Mouse (Mus musculus) ovary, adult 18-20 months (tissue): ENCODE data around the gene Adamtsl5.

Experiments
- DNase-seq: peaks from one replicate; pipeline ENCODE4 v3.0.0; 2022; ENCODE audit warnings: low spot score, mixed read lengths

The Adamtsl5 gene

DNA sequence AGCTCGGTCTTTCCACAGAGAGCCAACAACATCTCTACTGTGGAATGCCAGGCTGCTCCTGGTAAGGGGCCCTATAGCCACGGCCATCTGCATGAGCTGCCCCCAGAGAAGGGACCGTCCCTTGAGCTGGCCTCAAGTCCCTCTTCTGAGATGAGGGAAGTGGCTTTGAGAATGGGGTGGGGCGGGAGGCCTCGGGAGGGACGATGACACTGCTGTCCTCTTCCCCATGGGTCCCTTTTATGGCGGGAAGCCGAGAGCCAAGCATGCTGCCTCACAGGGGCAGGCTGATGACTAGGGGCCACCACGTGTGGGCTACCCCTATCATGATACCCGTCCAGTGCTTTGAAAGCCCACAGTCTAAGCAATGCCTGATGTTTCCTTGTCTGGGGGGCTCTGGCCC is 31.2 kb downstream of the Adamtsl5 start:
- no peak for DNase-seq

DNA sequence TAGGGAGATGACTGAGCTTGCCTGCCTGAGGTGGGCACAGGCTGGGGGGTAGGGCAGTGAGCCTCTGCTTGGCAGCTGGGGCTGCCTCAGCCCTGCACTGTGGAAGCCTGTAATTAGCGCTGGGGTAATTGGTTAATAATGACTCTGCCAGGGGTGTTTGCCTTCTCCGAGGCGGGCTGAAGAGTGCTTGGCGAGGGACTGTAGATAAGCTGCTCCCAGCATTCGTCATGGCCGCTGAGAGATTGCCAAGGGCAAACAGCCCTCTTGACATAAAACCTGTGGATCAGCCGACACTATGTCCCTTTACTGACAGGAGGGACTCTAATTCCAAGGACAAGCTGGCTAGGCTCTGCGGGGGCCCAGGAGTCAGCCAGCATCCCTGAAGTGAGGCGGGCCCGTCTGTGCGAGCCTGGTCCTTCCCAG is 31.8 kb downstream of the Adamtsl5 start:
- DNase-seq = no peak

DNA sequence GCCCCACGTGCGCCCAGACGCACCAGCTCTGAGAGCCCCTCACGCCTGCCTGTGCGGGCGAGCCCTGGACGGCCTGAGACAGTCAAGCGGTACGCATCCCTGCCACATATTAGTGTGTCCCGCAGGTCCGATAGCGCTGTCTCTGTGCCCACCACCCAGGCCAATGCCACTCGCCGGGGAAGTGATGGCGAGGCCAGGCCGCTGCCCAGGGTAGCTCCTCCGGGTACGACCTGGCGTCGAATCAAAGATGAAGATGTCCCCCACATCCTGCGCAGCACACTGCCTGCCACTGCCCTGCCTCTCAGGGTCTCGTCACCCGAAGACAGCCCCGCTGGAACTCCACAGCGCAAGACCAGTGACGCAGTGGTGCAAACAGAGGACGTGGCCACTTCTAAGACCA is 32.9 kb downstream of the Adamtsl5 start:
- DNase-seq = no peak

DNA sequence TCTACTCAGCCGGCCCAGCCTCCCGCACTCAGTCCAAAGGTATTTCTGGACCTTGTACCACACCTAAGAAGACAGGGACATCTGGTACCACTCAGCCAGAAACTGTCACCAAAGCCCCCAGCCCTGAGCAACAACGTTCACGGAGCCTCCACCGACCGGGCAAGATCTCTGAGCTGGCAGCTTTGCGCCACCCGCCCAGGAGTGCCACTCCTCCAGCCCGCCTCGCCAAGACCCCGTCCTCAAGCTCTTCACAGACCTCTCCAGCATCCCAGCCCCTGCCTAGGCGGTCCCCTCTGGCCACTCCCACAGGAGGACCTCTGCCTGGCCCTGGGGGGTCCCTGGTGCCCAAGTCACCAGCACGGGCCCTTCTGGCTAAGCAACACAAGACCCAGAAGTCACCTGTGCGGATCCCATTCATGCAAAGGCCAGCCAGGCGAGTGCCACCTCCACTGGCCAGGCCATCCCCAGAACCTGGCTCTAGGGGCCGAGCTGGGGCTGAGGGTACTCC is 33.7 kb downstream of the Adamtsl5 start:
- no peak for DNase-seq

DNA sequence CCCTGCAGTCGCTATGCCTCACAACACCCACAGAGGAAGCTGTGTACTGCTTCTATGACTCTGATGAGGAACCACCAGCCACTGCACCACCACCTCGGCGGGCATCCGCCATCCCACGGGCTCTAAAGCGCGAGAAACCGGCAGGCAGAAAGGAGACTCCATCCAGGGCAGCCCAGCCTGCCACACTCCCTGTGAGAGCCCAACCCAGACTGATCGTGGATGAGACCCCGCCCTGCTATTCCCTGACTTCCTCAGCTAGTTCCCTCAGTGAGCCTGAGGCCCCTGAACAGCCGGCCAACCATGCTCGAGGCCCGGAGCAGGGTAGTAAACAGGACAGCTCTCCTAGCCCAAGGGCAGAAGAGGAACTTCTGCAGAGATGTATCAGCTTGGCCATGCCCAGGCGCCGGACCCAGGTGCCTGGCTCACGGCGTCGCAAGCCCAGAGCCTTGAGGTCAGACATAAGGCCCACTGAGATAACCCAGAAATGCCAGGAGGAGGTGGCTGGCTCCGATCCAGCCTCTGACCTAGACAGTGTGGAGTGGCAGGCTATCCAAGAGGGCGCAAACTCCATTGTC is 34.5 kb downstream of the Adamtsl5 start:
- DNase-seq = no peak

DNA sequence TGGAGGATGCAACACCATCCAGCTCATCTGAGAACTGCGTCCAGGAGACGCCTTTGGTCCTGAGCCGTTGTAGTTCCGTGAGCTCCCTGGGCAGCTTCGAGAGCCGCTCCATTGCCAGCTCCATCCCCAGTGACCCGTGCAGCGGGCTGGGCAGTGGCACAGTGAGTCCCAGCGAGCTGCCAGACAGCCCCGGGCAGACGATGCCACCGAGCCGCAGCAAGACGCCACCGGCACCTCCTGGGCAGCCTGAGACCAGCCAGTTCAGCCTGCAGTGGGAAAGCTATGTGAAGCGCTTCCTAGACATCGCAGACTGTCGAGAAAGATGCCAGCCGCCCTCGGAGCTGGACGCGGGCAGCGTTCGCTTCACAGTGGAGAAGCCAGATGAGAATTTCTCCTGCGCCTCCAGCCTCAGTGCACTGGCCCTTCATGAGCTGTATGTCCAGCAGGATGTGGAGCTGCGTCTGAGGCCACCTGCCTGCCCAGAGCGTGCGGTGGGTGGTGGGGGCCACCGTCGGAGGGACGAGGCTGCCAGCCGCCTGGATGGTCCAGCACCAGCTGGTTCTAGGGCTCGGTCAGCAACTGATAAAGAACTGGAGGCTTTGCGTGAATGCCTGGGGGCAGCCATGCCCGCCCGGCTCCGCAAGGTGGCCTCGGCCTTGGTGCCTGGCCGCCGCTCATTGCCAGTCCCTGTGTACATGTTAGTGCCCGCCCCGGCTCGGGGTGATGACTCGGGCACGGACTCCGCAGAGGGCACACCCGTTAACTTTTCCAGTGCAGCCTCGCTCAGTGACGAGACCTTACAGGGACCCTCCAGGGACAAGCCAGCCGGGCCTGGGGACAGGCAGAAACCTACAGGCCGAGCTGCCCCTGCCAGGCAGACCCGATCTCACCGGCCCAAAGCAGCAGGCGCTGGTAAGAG is 35.4 kb downstream of the Adamtsl5 start:
- DNase-seq = no peak

DNA sequence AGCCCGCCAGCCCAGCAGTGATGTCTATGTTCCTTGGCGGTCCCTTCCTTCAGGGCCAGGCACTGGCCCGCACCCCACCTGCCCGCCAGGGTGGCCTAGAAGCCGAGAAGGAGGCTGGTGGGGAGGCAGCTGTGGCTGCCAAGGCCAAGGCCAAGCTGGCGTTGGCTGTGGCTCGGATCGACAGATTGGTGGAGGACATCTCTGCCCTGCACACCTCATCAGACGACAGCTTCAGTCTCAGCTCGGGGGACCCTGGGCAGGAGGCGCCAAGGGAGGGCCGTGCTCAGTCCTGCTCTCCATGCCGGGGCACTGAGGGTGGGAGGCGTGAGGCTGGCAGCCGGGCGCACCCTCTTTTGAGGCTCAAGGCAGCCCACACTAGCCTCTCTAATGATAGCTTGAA is 36.7 kb downstream of the Adamtsl5 start:
- no peak for DNase-seq

DNA sequence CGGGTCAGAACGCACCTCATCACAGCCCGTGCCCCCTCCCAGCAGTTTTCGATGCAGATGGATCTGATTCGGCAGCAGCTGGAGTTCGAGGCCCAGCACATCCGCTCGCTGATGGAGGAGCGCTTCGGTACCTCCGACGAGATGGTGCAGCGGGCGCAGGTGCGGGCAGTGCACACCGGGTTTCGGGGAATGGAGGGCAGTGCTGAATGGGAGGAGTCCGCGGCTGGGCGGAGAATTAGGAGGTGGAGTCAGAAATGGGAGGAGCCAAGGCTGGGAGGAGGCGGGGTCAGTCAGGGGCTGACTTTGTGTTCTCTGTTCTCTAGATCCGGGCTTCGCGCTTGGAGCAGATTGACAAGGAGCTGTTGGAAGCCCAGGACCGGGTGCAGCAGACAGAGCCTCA is 43.4 kb downstream of the Adamtsl5 start:
- DNase-seq = no peak

DNA sequence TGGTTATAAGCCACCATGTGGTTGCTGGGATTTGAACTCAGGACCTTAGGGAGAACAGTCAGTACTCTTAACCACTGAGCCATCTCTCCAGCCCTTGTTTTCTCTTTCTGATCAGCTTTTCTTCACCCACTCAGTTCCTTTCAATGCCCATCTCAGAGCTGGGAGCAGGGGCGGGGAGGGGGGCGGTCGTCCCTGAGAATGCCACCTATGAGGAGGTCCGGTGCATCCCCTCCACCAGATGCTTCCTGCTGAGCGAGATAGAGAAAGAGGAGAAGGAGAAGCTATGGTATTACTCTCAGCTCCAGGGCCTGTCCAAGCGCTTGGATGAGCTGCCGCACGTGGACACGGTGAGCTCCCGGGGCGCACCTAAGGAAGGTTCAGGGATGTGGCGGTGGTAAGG is 43.8 kb downstream of the Adamtsl5 start:
- DNase-seq = no peak

DNA sequence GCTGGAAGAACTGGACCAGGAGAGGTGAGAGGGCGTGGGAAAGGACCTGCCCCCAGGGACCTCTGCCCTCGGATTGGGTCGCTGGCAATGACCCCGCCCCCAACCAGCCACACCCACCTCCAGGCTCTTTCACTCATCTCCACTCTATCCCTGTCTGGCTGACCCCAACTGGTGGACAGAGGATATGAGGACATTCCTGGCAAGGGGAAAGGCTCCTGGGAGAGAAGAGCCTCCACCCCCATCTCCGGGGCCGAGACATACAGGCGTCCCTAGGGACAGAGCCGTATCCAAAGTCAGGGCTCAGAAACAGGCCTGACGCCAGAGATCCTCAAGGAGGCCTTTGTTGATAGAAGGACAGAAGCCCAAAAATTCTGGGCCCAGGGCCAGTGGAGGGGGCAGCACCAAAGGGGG is 45.7 kb downstream of the Adamtsl5 start:
- peak; percentile 44 for DNase-seq

DNA sequence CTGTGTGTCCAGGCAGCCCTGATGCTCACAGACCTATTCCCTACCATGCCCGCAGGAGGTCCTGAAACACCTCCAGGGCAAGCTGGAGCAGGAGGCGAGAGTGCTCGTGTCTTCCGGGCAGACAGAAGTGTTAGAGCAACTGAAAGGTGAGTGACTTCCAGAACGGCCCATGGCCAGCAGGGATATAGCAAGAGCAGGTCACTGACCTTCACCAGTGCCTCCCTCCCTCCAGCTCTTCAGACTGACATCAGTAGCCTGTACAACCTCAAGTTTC is 46.2 kb downstream of the Adamtsl5 start:
- no peak for DNase-seq

DNA sequence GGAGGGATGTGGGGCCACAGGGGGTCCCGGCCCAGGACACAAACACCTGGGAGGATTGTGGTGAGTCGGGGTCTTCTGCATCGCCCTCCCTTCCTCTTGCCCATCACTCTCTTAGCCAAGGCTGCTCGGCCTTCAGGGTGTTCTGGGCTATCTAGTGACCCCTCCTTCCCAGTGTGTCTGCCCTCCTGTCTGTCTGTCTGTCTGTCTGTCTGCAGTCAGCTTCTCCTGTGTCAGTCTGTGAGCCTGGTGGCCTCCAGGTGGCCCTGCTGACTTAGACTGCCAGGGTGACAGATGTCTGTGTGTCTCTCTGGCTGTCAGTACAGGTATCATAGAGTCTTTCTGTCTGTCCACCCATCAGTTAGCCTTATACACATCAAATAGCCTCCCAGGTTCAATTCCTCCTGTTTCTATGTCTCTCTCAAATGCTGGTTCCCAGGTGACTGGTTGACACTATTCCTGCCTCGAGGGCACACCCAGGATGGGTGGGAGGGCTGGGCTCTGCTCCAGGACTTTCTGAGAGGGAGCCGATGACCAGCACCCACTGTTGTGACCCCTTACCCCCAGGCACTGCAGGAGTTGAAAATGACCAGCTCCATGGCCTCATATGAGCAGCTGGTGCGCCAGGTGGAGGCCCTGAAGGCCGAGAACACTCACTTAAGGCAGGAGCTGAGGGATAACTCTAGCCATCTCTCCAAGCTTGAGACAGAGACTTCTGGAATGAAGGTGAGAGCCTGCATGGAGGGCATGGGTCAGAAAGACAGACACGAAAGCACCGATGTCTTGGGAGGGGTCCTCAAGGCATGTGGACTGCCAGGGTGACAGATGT is 46.7 kb downstream of the Adamtsl5 start:
- DNase-seq = no peak

DNA sequence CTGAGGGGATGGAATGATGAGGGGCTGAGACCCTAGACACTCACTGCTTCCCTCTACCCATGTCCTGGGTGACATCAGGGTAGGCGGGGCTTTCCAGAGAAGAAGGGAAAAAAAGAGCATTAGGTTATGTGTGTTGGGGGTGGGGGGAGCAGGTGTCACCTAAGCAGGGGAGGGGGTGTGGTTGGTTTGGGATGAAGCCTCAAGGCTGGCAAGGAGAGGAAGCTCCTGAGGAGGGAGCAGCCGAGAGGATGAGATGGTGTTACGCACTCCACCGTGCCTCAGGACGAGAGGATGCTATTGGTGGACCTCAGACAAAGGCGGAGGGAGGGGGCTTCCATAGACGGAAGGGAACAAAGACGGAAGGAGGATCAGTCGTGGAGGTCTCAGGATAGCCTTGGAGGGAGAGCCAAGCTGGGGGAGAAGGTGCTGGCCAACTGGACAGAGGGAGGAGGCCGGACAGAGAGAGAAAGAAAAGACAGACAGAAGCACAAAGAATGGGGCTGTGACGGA is 47.5 kb downstream of the Adamtsl5 start:
- DNase-seq = no peak

DNA sequence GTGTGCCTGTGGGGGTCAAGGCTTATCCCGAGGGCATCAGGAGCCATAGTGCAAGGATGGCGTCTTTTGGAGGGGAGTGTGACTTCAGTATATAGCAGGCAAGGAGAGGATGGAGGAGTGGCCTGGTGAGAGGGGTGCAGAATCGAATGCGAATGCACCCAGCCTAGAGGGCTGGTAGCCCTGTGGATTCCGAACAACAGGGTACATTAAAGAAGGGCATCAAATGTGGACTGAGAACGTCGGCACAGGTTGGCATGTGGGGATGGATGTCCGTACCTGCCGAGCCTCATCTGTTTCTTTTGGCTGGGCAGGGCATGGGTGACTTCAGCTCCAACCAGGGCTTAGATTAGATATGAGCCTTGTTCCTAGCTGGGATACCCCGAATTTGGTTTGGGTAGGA is 48.4 kb downstream of the Adamtsl5 start:
- DNase-seq = no peak

DNA sequence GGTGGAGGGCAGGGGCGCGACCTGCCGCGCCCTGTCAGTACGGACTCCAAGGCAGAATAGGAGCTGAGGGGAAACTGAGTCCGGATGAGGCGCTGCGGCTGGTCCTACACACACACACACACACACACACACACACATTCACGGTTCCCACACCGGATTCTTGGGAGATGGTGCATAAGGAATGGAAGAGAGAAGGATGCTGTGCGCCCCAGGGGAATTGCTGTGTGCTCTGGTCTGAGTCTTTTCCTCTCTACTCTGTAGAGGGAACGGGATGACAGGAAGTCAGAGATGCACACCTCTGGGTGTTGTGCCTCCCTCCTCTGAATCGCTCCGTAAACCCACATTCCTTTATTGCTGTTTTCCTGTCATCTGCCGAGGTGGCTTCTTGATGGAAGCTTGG is 48.9 kb downstream of the Adamtsl5 start:
- DNase-seq = no peak

DNA sequence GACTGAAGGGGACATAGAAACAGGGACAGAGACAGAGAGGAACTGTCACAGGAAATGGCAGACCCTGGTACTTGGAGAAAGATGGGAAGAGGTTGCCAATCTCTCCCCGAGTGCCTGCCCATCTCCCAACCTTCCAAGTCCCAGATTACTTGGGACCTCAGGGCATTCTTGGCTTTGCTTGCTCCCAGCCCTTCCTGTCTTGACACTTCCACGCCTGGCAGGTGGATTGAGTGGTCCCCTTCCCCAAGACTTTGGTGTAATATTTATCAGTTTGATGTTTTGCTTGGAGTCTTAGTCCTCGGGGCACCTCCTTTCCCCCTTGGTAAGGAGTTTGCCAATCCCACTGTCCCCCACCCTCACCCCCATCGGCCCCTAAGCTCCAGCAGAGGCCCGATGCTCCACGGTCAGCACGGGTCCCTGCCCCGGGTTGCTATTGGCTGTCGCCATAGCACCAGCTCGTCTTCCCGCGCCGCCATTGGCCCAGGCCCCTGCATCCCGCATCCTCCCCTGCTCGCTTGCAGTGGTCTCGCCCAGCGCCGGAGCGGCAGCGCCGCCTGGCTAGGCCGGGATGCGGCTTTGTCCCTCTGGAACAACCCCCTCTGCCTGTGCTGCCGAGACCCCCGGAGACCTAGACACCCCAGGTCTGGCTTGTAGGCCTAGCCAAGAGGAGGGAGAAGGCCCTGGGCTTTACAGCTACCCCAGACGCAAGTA is 49.5 kb downstream of the Adamtsl5 start:
- no peak for DNase-seq

DNA sequence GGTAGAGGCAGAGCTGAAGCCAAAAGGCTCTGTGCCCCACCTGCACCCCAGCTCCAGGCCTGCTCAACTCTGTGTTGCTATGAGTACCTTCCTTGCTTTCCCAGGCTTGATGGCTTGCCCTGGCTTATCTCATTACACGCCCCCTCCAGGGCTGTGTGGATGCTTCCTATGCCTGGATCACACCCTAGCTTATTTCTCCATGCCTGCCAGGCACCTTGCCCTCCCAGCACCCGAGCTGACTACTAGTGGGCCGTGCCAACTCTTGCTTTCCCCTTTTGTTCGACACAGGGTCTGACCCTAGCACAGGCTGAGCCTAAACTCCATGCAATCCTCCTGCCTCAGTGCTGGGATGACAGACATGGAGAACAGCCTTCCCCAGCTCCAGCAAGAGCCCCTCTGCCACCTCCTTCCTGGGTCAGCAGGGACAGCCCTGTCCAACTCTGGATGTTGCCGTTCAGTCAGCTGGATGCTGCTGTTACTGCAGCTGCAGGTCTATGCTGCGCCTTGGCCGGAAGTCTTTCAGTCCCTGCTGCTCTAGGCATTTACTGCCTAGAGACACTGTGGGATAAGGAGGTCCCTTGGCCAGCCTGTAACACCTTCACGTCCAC is 50.6 kb downstream of the Adamtsl5 start:
- no peak for DNase-seq

DNA sequence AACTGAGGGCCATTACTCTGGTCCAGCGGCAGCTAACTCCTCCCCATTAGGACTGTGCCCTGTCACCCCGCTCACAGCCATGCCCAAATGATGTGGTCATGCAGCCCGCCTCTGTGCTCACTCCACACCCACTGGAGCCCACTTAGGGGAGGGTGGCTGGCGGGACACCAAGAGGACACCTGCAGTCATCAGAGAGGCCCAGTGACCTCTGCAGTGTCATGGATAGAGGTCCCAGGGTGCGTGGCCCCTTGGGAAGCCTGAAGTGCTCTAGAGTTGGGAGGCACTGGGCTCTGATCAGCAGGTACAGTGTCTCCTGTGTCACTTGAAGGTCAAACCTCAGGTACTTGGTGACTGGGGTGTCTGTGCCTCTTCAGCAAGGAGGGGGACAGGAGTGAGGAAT is 51.4 kb downstream of the Adamtsl5 start:
- DNase-seq = no peak

DNA sequence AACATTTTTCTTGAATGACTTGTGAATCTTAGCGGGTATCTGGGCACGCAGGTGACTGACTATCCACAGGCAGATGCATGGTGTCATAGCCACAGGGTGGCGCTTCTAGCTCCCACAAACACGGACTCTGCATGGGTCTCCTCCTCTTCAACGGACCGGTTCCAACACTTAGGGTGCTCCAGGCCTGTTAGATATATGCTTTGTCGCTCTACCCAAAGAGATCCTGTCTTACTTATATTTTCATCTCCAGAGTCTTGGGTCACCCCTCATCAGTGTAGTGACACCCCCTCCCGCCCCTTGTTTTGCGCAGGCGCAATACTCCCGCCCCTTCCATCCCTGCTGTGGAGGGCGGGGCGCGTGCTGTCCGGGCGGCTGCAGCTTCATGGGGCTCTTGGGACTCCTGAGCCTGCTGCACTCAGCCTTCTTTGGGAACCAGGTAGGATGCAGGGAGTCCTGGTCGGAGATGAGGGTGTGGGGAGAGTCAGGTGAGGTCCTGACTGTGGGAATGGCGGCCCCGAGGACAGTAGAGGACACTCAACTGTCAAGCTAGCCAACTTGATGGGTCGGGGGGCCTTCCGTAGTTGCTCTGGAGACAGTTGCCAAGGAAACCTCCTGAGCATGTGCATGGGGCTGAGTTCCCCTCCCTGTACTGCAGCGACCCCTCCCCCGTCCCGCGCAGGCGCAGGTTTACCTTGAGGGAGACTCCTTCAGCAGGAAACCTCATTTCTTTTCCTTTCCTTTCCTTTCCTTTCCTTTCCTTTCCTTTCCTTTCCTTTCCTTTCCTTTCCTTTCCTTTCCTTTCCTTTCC is 52.4 kb downstream of the Adamtsl5 start, which contains the start of gene Apc2:
Apc2 (plus strand) TSS at position 360 of the 808 bp plus-strand sequence.
- DNase-seq = peak; percentile 39

DNA sequence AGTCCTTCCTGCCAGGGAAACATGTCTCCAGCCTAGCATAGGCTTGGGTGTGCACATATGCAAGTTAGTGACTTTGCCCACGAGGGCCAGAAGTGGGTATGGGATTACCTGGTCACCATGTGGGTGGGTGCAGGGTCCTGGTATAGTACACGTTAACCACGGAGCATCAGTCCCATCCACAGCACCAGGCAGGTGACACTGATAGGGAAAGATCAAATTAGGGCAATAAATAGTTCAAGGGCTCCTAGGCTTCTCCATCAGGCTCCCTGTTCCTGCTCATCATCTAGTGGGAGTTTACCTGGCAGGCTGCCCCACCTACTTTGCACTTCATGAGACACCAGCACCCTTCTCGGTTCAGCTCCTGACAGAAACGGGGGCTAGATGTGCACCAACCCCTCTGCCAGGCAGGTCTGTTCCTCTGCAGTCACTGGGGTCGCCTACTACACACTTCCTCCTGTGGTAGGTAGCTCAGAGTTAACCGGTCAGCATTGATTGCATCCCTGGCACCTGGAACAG is 53.4 kb downstream of the Adamtsl5 start:
- no peak for DNase-seq
